Mouse (Mus musculus) C2C12 (cell line): Measurements from ENCODE around the gene Upf3b.

ENCODE experiments used
- CEBPB ChIP-seq: IDR thresholded peaks from one replicate; pipeline ENCODE4 v1.6.1; 2011; ENCODE audit warnings: low read depth, mild to moderate bottlenecking, control low read depth, moderate library complexity
- CTCF ChIP-seq: IDR thresholded peaks from one replicate; pipeline ENCODE4 v1.5.1; 2011; ENCODE audit not compliant: control insufficient read depth, insufficient read depth, insufficient read length

- no peak for TF ChIP-seq CEBPB
- no peak for TF ChIP-seq CTCF
Measured at GRCm38 (mm10) chrX:37103826-37104225, 6.3 kb downstream of the Upf3b start.
